Mouse (Mus musculus) lung, embryonic 15.5 days (tissue): ENCODE measurements at regions not wholly inside any gene's neighbourhood (a gene's known extent, or its start where the extent isn't known, plus 50 kb on each side); places are given as distances from the start of the nearest gene placed in this dataset.
A peak's percentile ranks its signal among the peaks of the same experiment; 100 is the strongest.

ENCODE experiments used
- ATAC-seq: fragments of 200-750 bp; cut with Nextera tagmentation; 2 replicates; pipeline ENCODE4 v1.8.0; 2017; ENCODE audit warnings: moderate number of reproducible peaks, borderline replicate concordance; ENCODE audit not compliant: low FRiP score, low TSS enrichment; ENCODE audit errors: extremely low read depth
- H3K27ac ChIP-seq: fragments of 300-500 bp; sonication (generic); 2 replicates; pipeline ENCODE4 v1.5.1; 2015; ENCODE audit warnings: moderate library complexity, mild to moderate bottlenecking, inconsistent platforms
- H3K27me3 ChIP-seq: fragments of 300-500 bp; sonication (generic); 2 replicates; pipeline ENCODE4 v1.6.1; 2015; ENCODE audit warnings: inconsistent platforms
- H3K36me3 ChIP-seq: fragments of 300-500 bp; sonication (generic); 2 replicates; pipeline ENCODE4 v1.6.1; 2015; ENCODE audit warnings: inconsistent platforms
- H3K4me1 ChIP-seq: fragments of 300-500 bp; sonication (generic); 2 replicates; pipeline ENCODE4 v1.6.1; 2015; ENCODE audit warnings: inconsistent platforms
- H3K4me2 ChIP-seq: fragments of 300-500 bp; sonication (generic); 2 replicates; pipeline ENCODE4 v1.6.1; 2015; ENCODE audit warnings: inconsistent platforms, mild to moderate bottlenecking, moderate library complexity
- H3K4me3 ChIP-seq: fragments of 300-500 bp; sonication (generic); 2 replicates; pipeline ENCODE4 v1.5.1; 2015; ENCODE audit warnings: mild to moderate bottlenecking, inconsistent platforms
- H3K9ac ChIP-seq: fragments of 300-500 bp; sonication (generic); 2 replicates; pipeline ENCODE4 v1.6.1; 2015; ENCODE audit warnings: inconsistent platforms
- H3K9me3 ChIP-seq: fragments of 300-500 bp; sonication (generic); 2 replicates; pipeline ENCODE4 v1.6.1; 2016; ENCODE audit warnings: inconsistent platforms
- WGBS: fragments of 180-500 bp; shearing (Covaris S2); methylation state at CpG from one replicate; pipeline ENCODE4 v1.1.7; 2015; 5-methylcytosine and 5-hydroxymethylcytosine counted together

GRCm38 (mm10) chr6:99863418-99863817, 137.2 kb upstream of the Prok2 start:
- 38% methylated on average over 9 of the region's 9 CpGs for WGBS
- H3K9ac ChIP-seq: no peak overlapping the region
- no peaks in the 10 kb centered on the region for H3K27me3 ChIP-seq
- H3K4me3 ChIP-seq: no peak overlapping the region
- H3K36me3 ChIP-seq: no peaks in the 10 kb centered on the region
- no peaks in the 10 kb centered on the region for H3K9me3 ChIP-seq
- no peak overlapping the region for H3K4me2 ChIP-seq
- ATAC-seq: no peak
- no peak overlapping the region for H3K27ac ChIP-seq
- no peaks in the 10 kb centered on the region; the same call in 1 of the 2 replicates for H3K4me1 ChIP-seq

GRCm38 (mm10) chr6:99857411-99857810, 131.2 kb upstream of the Prok2 start:
- no peak overlapping the region for H3K9ac ChIP-seq
- H3K9me3 ChIP-seq: no peaks in the 10 kb centered on the region
- no peaks in the 10 kb centered on the region for H3K36me3 ChIP-seq
- 79% methylated on average over 6 of the region's 6 CpGs for WGBS
- H3K4me1 ChIP-seq: no peaks in the 10 kb centered on the region
- H3K4me2 ChIP-seq: no peak overlapping the region
- H3K27me3 ChIP-seq: no peaks in the 10 kb centered on the region
- no peak overlapping the region for H3K4me3 ChIP-seq
- H3K27ac ChIP-seq: no peak overlapping the region
- no peak for ATAC-seq

GRCm38 (mm10) chr6:99853716-99854115, 127.5 kb upstream of the Prok2 start:
- Histone ChIP-seq H3K27ac (no peak overlapping the region), H3K9me3 (no peaks in the 10 kb centered on the region), H3K4me3 (no peak overlapping the region), H3K4me2 (no peak overlapping the region), H3K9ac (no peak overlapping the region), H3K36me3 (no peaks in the 10 kb centered on the region), H3K4me1 (no peaks in the 10 kb centered on the region), H3K27me3 (no peaks in the 10 kb centered on the region)
- ATAC-seq: 0 out of 2 replicates have a peak, but pooled peaks have one; percentile 27
- 43% methylated on average over 3 of the region's 3 CpGs for WGBS

- no peaks in the 10 kb centered on the region for H3K27me3 ChIP-seq
- no peak overlapping the region for H3K4me2 ChIP-seq
- no peak overlapping the region for H3K9ac ChIP-seq
- H3K4me1 ChIP-seq: no peaks in the 10 kb centered on the region
- no peaks in the 10 kb centered on the region for H3K36me3 ChIP-seq
- no peak overlapping the region for H3K27ac ChIP-seq
- no peak for ATAC-seq
- H3K9me3 ChIP-seq: no peaks in the 10 kb centered on the region
- no peak overlapping the region for H3K4me3 ChIP-seq
- 68% methylated on average over 1 of the region's 1 CpGs for WGBS
Measured at GRCm38 (mm10) chr6:99850706-99851105, 124.5 kb upstream of the Prok2 start.

- no peak overlapping the region for H3K27ac ChIP-seq
- no peak overlapping the region for H3K4me2 ChIP-seq
- H3K9me3 ChIP-seq: no peaks in the 10 kb centered on the region
- H3K4me1 ChIP-seq: 0 out of 2 replicates have a peak, but pooled peaks cover 2% of the 10 kb centered on the region
- no peaks in the 10 kb centered on the region for H3K36me3 ChIP-seq
- ATAC-seq: no peak
- no peak overlapping the region for H3K4me3 ChIP-seq
- no peaks in the 10 kb centered on the region for H3K27me3 ChIP-seq
- 52% methylated on average over 4 of the region's 4 CpGs for WGBS
- no peak overlapping the region for H3K9ac ChIP-seq
Measured at GRCm38 (mm10) chr6:99845508-99845846, 119.3 kb upstream of the Prok2 start.

- Histone ChIP-seq H3K9ac (no peak overlapping the region), H3K27me3 (no peaks in the 10 kb centered on the region), H3K27ac (no peak overlapping the region), H3K36me3 (no peaks in the 10 kb centered on the region), H3K4me1 (0 out of 2 replicates have a peak, but pooled peaks cover 2% of the 10 kb centered on the region), H3K4me3 (no peak overlapping the region), H3K4me2 (no peak overlapping the region), H3K9me3 (no peaks in the 10 kb centered on the region)
- WGBS: 42% methylated on average over 4 of the region's 4 CpGs
- ATAC-seq: no peak
Measured at GRCm38 (mm10) chr6:99844775-99845507, 118.7 kb upstream of the Prok2 start.

GRCm38 (mm10) chr6:99843507-99843906, 117.3 kb upstream of the Prok2 start:
- ATAC-seq: no peak
- Histone ChIP-seq H3K27me3 (no peaks in the 10 kb centered on the region), H3K4me1 (0 out of 2 replicates have a peak, but pooled peaks cover 2% of the 10 kb centered on the region), H3K4me2 (no peak overlapping the region), H3K4me3 (no peak overlapping the region), H3K9me3 (no peaks in the 10 kb centered on the region), H3K27ac (no peak overlapping the region), H3K36me3 (no peaks in the 10 kb centered on the region), H3K9ac (no peak overlapping the region)
- WGBS: 42% methylated on average over 3 of the region's 3 CpGs

GRCm38 (mm10) chr6:99842723-99843122, 116.5 kb upstream of the Prok2 start:
- H3K27me3 ChIP-seq: no peaks in the 10 kb centered on the region
- ATAC-seq: no peak

GRCm38 (mm10) chr6:99840823-99841222, 114.6 kb upstream of the Prok2 start:
- no peak for ATAC-seq
- 92% methylated on average over 6 of the region's 6 CpGs for WGBS

More at GRCm38 (mm10) chr6:99842723-99843122, 116.5 kb upstream of the Prok2 start:
- Histone ChIP-seq H3K36me3 (no peaks in the 10 kb centered on the region), H3K4me3 (no peak overlapping the region), H3K27ac (no peak overlapping the region), H3K4me2 (no peak overlapping the region), H3K9ac (no peak overlapping the region), H3K4me1 (0 out of 2 replicates have a peak, but pooled peaks cover 2% of the 10 kb centered on the region), H3K9me3 (no peaks in the 10 kb centered on the region)

GRCm38 (mm10) chr6:99833323-99833722, 107.1 kb upstream of the Prok2 start:
- H3K27me3 ChIP-seq: no peaks in the 10 kb centered on the region
- no peaks in the 10 kb centered on the region for H3K36me3 ChIP-seq
- no peak overlapping the region for H3K4me3 ChIP-seq
- H3K27ac ChIP-seq: no peak overlapping the region
- no peaks in the 10 kb centered on the region for H3K9me3 ChIP-seq
- ATAC-seq: peak; percentile 99
- no peak overlapping the region for H3K9ac ChIP-seq
- 30% methylated on average over 3 of the region's 3 CpGs for WGBS
- no peak overlapping the region for H3K4me2 ChIP-seq
- peaks cover 15% of the 10 kb centered on the region; the same call in 1 of the 2 replicates for H3K4me1 ChIP-seq

More at GRCm38 (mm10) chr6:99840823-99841222, 114.6 kb upstream of the Prok2 start:
- Histone ChIP-seq H3K27me3 (no peaks in the 10 kb centered on the region), H3K9me3 (no peaks in the 10 kb centered on the region), H3K36me3 (no peaks in the 10 kb centered on the region), H3K4me2 (no peak overlapping the region), H3K4me1 (0 out of 2 replicates have a peak, but pooled peaks cover 2% of the 10 kb centered on the region), H3K27ac (no peak overlapping the region), H3K9ac (no peak overlapping the region), H3K4me3 (no peak overlapping the region)

- H3K4me2 ChIP-seq: no peak overlapping the region
- ATAC-seq: no peak
- no peak overlapping the region for H3K27ac ChIP-seq
- peaks cover 11% of the 10 kb centered on the region for H3K4me1 ChIP-seq
- no peaks in the 10 kb centered on the region for H3K9me3 ChIP-seq
- H3K9ac ChIP-seq: no peak overlapping the region
- H3K4me3 ChIP-seq: no peak overlapping the region
- no peaks in the 10 kb centered on the region for H3K27me3 ChIP-seq
- WGBS: 86% methylated on average over 5 of the region's 5 CpGs
- no peaks in the 10 kb centered on the region for H3K36me3 ChIP-seq
Measured at GRCm38 (mm10) chr6:99827625-99828024, 101.4 kb upstream of the Prok2 start.

- H3K4me1 ChIP-seq: peaks cover 9% of the 10 kb centered on the region
- no peak for ATAC-seq
- WGBS: 40% methylated on average over 6 of the region's 6 CpGs
- H3K27ac ChIP-seq: no peak overlapping the region
- no peak overlapping the region for H3K4me2 ChIP-seq
- no peaks in the 10 kb centered on the region for H3K36me3 ChIP-seq
- H3K4me3 ChIP-seq: no peak overlapping the region
- no peaks in the 10 kb centered on the region for H3K27me3 ChIP-seq
- H3K9ac ChIP-seq: no peak overlapping the region
- H3K9me3 ChIP-seq: no peaks in the 10 kb centered on the region
Measured at GRCm38 (mm10) chr6:99824808-99825207, 98.6 kb upstream of the Prok2 start.
